Mouse (Mus musculus): ENCODE results near the gene Arhgap35.
"Not testable (repeated sequence)": the region's sequence is repeated elsewhere in the genome, so short reads cannot be mapped to it uniquely, and the experiment has no call there.

Gene Arhgap35

GRCm38 (mm10) chr7:16614888-16615715, at the start of gene Arhgap35:
Gene Arhgap35, minus strand, starts transcription at chr7:16614993.
- peak; percentile 100 for DNase-seq (ENCODE audit: low spot score in 2 of 2)

DNA sequence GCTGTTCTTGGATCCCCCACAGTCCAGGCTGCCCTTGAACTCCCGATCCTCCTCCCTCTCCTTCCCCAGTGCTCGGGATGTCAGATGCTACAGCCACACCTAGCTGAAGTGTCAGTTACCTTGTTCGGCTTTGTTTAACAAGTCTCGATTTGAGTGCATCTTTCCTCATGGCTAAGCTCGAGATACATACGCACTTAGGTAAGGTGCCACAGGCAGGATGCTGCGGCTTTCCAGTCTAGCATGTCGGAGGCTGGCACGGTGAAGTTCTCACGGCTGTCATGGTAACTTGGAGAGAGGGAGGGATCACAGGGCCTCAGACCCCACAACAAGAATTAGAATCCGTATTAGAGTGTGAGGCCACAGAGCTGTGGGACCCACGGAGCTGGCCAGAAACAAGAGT, 29.5 kb upstream of the Arhgap35 start:
- DNase-seq (ENCODE audit: low spot score in 2 of 2): no peak

DNA sequence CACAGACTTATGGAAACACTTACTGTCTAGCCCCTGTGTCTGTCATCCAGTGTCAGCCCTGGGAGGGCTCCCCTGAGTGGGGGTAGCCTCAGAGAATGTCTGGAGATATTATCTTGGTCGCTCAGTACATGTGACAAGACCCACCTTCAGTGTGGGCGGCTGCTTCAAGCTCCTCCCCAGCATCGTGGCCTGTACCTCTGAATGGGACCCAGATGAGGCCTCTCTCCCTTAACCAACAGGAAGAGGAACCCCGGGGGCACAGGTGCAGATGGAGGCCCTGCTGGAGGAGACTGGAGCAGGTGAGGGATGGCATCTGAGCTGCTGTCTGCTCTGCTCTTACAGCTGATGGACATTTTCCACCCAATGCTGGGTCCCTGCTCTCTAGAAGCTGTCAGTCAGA, 28.3 kb upstream of the Arhgap35 start:
- not testable (repeated sequence) for DNase-seq (ENCODE audit: low spot score in 2 of 2)

- no peak for DNase-seq (ENCODE audit: low spot score in 2 of 2)
Observed at GRCm38 (mm10) chr7:16639028-16639427, 24.2 kb upstream of the Arhgap35 start.

GRCm38 (mm10) chr7:16635116-16635515, 20.3 kb upstream of the Arhgap35 start:
- DNase-seq (ENCODE audit: low spot score in 2 of 2): no peak

GRCm38 (mm10) chr7:16633913-16634312, 19.1 kb upstream of the Arhgap35 start:
- DNase-seq (ENCODE audit: low spot score in 2 of 2): not testable (repeated sequence)

DNA sequence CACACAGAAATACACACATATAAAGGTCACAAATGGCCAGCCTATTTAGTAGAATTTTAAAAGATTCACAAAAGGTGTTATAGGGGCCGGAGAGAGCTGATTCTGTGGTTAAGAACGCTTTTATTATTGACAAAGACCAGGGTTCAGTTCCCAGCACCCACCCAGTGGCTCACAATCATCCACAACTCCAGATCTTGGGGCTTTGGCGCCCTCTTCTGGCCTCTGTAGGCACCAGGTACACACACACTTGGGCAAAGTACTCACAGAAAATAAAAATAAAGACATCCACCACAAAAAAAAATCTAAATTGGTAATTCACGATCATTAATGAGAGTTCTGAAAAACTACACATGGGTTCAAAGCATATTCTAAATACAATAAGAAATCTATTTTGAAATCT, 17.1 kb upstream of the Arhgap35 start:
- no peak for DNase-seq (ENCODE audit: low spot score in 2 of 2)

- no peak for DNase-seq (ENCODE audit: low spot score in 2 of 2)
Observed at GRCm38 (mm10) chr7:16631025-16631424, 16.2 kb upstream of the Arhgap35 start.

- peak in 1 of 2 experiments; percentile 37 for DNase-seq (ENCODE audit: low spot score in 2 of 2)
Observed at GRCm38 (mm10) chr7:16629598-16630296, 15.0 kb upstream of the Arhgap35 start.

DNA sequence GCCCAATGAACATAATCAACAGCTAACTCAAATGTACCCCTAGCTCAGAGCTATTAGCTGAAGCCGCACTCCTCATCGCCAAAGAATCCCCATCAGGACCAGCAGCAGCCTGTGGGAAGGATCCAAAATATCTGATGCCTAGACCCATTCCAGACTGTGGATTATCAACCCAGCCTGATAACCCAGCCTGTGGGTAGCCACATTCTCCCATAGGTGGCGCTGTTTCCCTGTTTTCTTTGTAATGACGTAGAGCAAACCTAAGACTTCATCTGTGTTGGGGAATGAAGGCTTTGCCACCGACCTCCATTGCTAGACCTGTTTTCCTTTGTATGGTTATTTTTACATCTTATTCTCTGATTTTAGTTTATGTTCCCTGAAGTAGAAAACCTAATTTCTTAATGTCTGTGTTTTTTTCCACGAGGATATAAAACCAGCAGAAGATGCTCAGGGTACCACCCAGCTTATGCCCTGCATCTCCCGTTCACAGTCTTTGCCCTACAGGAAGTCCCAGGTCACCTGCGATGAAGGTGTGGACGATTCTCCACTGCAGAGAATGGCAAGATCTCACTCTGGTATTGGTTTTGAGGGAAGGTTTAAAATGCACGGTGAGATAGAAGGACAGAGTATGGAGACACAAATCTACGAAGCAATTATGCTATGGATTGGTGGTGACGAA, 13.4 kb upstream of the Arhgap35 start:
- peak in 1 of 2 experiments; percentile 60 for DNase-seq (ENCODE audit: low spot score in 2 of 2)

DNA sequence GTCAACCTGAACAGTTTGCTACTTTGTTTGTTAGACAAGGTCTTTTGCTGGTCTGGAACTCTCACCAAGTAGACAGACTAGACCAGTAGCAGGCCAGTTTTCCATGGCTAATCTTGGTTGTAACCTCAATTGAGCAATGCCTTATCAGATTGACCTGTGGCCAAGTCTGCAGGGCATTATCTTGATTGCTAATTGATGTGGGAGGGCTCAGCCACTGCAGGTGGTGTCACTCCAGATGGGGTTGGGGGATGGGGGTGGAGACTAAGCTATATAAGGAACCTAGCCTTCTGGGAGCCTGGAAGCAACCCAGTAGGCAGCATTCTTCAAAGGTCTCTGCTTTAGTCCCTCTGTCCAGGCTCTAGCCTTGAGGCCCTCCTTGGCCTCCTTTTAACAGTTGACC, 8.9 kb upstream of the Arhgap35 start:
- DNase-seq (ENCODE audit: low spot score in 2 of 2): no peak

- DNase-seq (ENCODE audit: low spot score in 2 of 2): no peak
Observed at GRCm38 (mm10) chr7:16623131-16623530, 8.3 kb upstream of the Arhgap35 start.

DNA sequence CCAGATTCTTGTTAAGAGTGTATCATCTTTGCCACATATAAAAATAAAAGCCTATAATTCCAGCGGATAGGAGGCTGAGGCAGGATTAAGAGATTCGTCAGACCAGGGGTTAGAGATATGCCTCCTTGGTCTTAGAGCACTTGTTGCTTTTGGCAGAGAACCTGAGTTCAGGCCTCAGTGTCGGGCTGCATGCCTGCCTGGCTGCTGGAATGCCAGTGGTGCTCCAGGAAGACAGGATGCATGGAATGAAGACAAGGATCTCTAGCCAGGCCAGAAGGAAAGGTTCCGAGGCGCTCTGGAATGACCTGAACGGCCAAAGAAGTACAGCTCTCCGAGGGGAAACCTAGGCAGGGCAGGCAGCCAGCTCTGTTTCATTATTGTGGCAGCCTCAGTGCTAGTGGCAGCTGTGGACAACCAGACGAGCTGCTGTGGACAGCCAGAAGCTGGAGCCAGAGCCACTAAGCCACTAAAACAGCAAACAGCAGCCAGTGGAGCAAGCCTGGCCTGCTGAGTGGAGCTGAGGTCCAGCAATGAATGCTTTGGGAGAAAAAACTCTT, 6.4 kb upstream of the Arhgap35 start:
- DNase-seq (ENCODE audit: low spot score in 2 of 2): no peak

DNA sequence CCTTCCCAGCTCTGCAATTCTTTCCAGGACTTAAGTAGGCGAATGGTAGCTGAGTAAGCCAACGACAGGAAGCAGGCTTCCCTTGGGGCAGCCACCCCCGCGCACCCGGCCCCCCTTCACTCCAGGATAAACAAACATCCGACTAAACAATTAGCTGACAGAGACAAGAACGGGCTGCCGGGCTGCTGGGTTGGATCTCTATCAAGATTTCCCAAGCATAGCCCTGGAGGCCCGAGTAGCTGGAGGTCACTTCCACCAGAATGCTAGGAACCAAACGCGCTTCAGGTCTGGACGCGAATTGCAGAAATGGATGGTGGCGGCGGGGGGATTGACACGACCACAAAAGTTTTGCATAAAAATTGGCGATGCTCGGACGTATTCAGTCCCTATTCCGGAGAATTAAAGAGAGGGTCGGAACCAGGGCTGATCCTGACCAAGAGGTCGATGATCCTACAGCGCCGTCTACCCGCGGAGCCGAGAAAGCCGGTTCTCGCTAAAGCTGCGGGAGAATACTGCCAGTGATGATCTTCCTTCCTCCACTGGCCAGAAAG, 3.9 kb upstream of the Arhgap35 start:
- peak in 1 of 2 experiments; percentile 62 for DNase-seq (ENCODE audit: low spot score in 2 of 2)

DNA sequence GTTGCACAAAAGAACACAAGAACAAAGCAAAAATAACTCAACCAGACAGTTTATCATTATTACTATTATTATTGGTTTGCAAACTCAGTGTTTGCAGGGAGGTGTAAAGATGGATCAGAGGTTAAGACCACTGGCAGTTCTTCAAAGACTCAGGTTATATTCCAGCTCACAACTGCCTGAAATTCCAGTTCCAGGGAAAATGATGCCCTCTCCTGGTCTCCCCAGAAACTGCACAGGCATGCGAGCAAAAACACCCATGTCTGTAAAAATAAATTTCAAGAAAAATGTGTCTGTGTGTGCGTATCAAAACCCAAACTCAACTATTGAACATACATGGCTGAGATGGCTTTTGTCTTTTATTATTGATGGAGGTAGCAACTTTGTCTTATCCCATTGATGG, 2.3 kb upstream of the Arhgap35 start:
- DNase-seq (ENCODE audit: low spot score in 2 of 2): peak in 1 of 2 experiments; percentile 62

GRCm38 (mm10) chr7:16614171-16614887, 464 bp downstream of the Arhgap35 start:
- DNase-seq (ENCODE audit: low spot score in 2 of 2): peak; percentile 56 to 73

DNA sequence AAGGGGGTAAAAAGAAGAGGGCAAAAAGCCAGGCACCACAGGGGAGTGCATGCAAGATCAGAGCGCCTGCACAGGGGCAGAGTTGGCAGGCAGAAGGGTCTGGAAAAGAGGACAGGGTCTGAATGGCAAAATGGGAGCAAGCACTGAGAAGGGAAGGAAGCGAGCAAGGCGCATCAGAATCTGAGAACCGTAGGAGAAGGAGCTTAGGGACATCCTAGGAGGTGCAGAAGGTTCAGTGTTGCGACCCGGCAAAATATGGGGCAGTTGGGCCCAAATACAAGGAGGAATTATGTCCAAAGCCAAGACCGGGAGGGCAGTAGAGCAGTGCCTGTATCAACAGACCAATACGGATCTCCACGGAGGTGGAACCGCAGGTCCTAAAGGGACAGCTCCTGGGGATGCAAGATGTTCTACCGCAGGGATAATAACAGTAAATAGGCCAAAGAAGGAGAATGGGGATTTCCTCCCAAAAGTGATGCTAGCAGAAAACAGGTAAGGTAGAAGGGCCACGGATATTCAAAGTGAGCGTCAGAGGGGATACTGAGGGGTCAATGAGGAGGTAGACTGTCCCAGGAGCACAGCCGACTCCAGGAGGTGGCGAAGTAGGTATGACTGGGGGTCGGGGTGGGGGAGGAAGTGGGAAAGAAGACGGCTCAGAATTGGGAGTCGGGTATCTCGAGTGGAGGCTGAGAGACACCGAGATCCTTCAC, 1.2 kb downstream of the Arhgap35 start:
- DNase-seq (ENCODE audit: low spot score in 2 of 2): peak in 1 of 2 experiments; percentile 34

- no peak for DNase-seq (ENCODE audit: low spot score in 2 of 2)
Observed at GRCm38 (mm10) chr7:16610345-16610744, 4.4 kb downstream of the Arhgap35 start.

DNA sequence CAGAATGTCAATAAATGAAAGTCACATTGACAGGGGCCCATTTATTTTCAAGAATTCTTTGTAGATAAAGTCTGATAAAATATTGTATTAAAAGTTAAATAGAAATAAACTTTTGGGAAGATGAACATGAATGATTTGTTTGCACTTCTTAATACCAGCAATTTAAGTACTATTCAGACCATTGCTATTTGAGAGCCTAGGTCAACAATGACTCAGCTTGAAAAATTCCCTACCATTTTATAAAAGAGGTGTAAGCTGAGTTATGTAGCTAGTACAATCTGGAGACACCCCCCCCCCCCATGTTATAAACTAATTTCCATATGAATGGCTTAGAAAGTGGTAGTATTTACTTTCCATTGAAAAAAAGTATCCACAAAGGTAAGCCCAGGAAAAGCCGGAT, 5.8 kb downstream of the Arhgap35 start:
- no peak for DNase-seq (ENCODE audit: low spot score in 2 of 2)

- DNase-seq (ENCODE audit: low spot score in 2 of 2): no peak
Observed at GRCm38 (mm10) chr7:16608046-16608445, 6.7 kb downstream of the Arhgap35 start.

Measured in frontal cortex, postnatal 10 days (tissue).